Mouse (Mus musculus): ENCODE results near the gene Slc1a4. TPM values are rescaled to one million over a fixed set of nuclear protein-coding genes. Genes with fewer than 3 reads are reported as not detected.

Slc1a4 gene
- total and polyA plus RNA-seq, 2 experiments from 2014 or later = 70.1 to 164 TPM

- WGBS = 81% methylated on average over 2 of the region's 2 CpGs
- no peak overlapping the region for H3K4me3 ChIP-seq (ENCODE audit: low read depth, low read length)
- no peak for ATAC-seq
- no peaks in the 10 kb centered on the region for H3K9me3 ChIP-seq (ENCODE audit: low read length)
- H3K4me2 ChIP-seq (ENCODE audit: low read depth) = no peak overlapping the region
- TF ChIP-seq CTCF (IDR thresholded peaks at IDR 0.05; ENCODE audit: low read depth) = no peak
- H3K27me3 ChIP-seq (ENCODE audit: insufficient read depth, low read length) = no peaks in the 10 kb centered on the region
- H3K9ac ChIP-seq = no peak overlapping the region
- H3K4me1 ChIP-seq (ENCODE audit: insufficient read depth) = no peaks in the 10 kb centered on the region
- no peak overlapping the region for H3K27ac ChIP-seq (ENCODE audit: low read depth, low read length)
- H3K36me3 ChIP-seq (ENCODE audit: insufficient read depth) = no peaks in the 10 kb centered on the region
- DNase-seq = no peak
Observed at GRCm38 (mm10) chr11:20282601-20283219, 49.8 kb downstream of the Slc1a4 start.

GRCm38 (mm10) chr11:20280982-20281381, 51.5 kb downstream of the Slc1a4 start:
- Histone ChIP-seq H3K4me3 (ENCODE audit: low read depth, low read length) (no peak overlapping the region), H3K27me3 (ENCODE audit: insufficient read depth, low read length) (no peaks in the 10 kb centered on the region), H3K27ac (ENCODE audit: low read depth, low read length) (no peak overlapping the region), H3K36me3 (ENCODE audit: insufficient read depth) (no peaks in the 10 kb centered on the region), H3K4me2 (ENCODE audit: low read depth) (no peak overlapping the region), H3K9me3 (ENCODE audit: low read length) (no peaks in the 10 kb centered on the region), H3K4me1 (ENCODE audit: insufficient read depth) (no peaks in the 10 kb centered on the region), H3K9ac (no peak overlapping the region)
- WGBS = 76% methylated on average over 5 of the region's 5 CpGs
- ATAC-seq (no peak), DNase-seq (no peak)
- TF ChIP-seq CTCF (IDR thresholded peaks at IDR 0.05; ENCODE audit: low read depth) = no peak

- no peak for DNase-seq
- Histone ChIP-seq H3K4me2 (ENCODE audit: low read depth) (no peak overlapping the region), H3K4me1 (ENCODE audit: insufficient read depth) (no peaks in the 10 kb centered on the region), H3K36me3 (ENCODE audit: insufficient read depth) (no peaks in the 10 kb centered on the region), H3K27me3 (ENCODE audit: insufficient read depth, low read length) (no peaks in the 10 kb centered on the region), H3K9ac (no peak overlapping the region), H3K27ac (ENCODE audit: low read depth, low read length) (no peak overlapping the region), H3K4me3 (ENCODE audit: low read depth, low read length) (no peak overlapping the region), H3K9me3 (ENCODE audit: low read length) (no peaks in the 10 kb centered on the region)
- no peak for TF ChIP-seq CTCF (IDR thresholded peaks at IDR 0.05; ENCODE audit: low read depth)
- WGBS = 66% methylated on average over 5 of the region's 5 CpGs
- ATAC-seq = no peak
Observed at GRCm38 (mm10) chr11:20278702-20279101, 53.8 kb downstream of the Slc1a4 start.

GRCm38 (mm10) chr11:20277106-20277505, 55.4 kb downstream of the Slc1a4 start:
- H3K27me3 ChIP-seq (ENCODE audit: insufficient read depth, low read length) = no peaks in the 10 kb centered on the region
- no peak overlapping the region for H3K4me2 ChIP-seq (ENCODE audit: low read depth)
- TF ChIP-seq CTCF (IDR thresholded peaks at IDR 0.05; ENCODE audit: low read depth) = no peak
- no peaks in the 10 kb centered on the region for H3K9me3 ChIP-seq (ENCODE audit: low read length)
- H3K4me1 ChIP-seq (ENCODE audit: insufficient read depth) = no peaks in the 10 kb centered on the region
- no peak overlapping the region for H3K9ac ChIP-seq
- WGBS = 64% methylated on average over 2 of the region's 2 CpGs
- H3K4me3 ChIP-seq (ENCODE audit: low read depth, low read length) = no peak overlapping the region
- ATAC-seq = no peak
- H3K36me3 ChIP-seq (ENCODE audit: insufficient read depth) = no peaks in the 10 kb centered on the region
- no peak overlapping the region for H3K27ac ChIP-seq (ENCODE audit: low read depth, low read length)
- no peak for DNase-seq

- Histone ChIP-seq H3K4me2 (ENCODE audit: low read depth) (no peak overlapping the region), H3K9me3 (ENCODE audit: low read length) (no peaks in the 10 kb centered on the region), H3K27ac (ENCODE audit: low read depth, low read length) (no peak overlapping the region), H3K36me3 (ENCODE audit: insufficient read depth) (no peaks in the 10 kb centered on the region), H3K9ac (no peak overlapping the region), H3K4me1 (ENCODE audit: insufficient read depth) (no peaks in the 10 kb centered on the region), H3K4me3 (ENCODE audit: low read depth, low read length) (no peak overlapping the region), H3K27me3 (ENCODE audit: insufficient read depth, low read length) (no peaks in the 10 kb centered on the region)
- ATAC-seq = no peak
- DNase-seq = no peak
- no peak for TF ChIP-seq CTCF (IDR thresholded peaks at IDR 0.05; ENCODE audit: low read depth)
- 78% methylated on average over 2 of the region's 2 CpGs for WGBS
Observed at GRCm38 (mm10) chr11:20275974-20276373, 56.5 kb downstream of the Slc1a4 start.

- 85% methylated on average over 6 of the region's 6 CpGs for WGBS
Observed at GRCm38 (mm10) chr11:20269885-20270284, 62.6 kb downstream of the Slc1a4 start.

GRCm38 (mm10) chr11:20262628-20263380, 69.7 kb downstream of the Slc1a4 start:
- Histone ChIP-seq H3K36me3 (ENCODE audit: insufficient read depth) (no peaks in the 10 kb centered on the region), H3K4me3 (ENCODE audit: low read depth, low read length) (no peak overlapping the region), H3K9ac (no peak overlapping the region), H3K27ac (ENCODE audit: low read depth, low read length) (no peak overlapping the region), H3K9me3 (ENCODE audit: low read length) (no peaks in the 10 kb centered on the region), H3K4me1 (ENCODE audit: insufficient read depth) (no peaks in the 10 kb centered on the region), H3K4me2 (ENCODE audit: low read depth) (no peak overlapping the region), H3K27me3 (ENCODE audit: insufficient read depth, low read length) (no peaks in the 10 kb centered on the region)
- peak; percentile 56 for TF ChIP-seq CTCF (IDR thresholded peaks at IDR 0.05; ENCODE audit: low read depth)
- 59% methylated on average over 8 of the region's 8 CpGs for WGBS
- DNase-seq (peak; percentile 50), ATAC-seq (peak; percentile 70; the same call in 1 of the 2 replicates)

More at GRCm38 (mm10) chr11:20269885-20270284, 62.6 kb downstream of the Slc1a4 start:
- no peaks in the 10 kb centered on the region for H3K9me3 ChIP-seq (ENCODE audit: low read length)
- H3K27ac ChIP-seq (ENCODE audit: low read depth, low read length) = no peak overlapping the region
- H3K4me2 ChIP-seq (ENCODE audit: low read depth) = no peak overlapping the region
- DNase-seq = no peak
- no peaks in the 10 kb centered on the region for H3K36me3 ChIP-seq (ENCODE audit: insufficient read depth)
- no peak for TF ChIP-seq CTCF (IDR thresholded peaks at IDR 0.05; ENCODE audit: low read depth)
- H3K9ac ChIP-seq = no peak overlapping the region
- no peak for ATAC-seq
- no peaks in the 10 kb centered on the region for H3K4me1 ChIP-seq (ENCODE audit: insufficient read depth)
- no peak overlapping the region for H3K4me3 ChIP-seq (ENCODE audit: low read depth, low read length)
- no peaks in the 10 kb centered on the region for H3K27me3 ChIP-seq (ENCODE audit: insufficient read depth, low read length)

All from forebrain, postnatal 0 days (tissue).